Mouse (Mus musculus): ENCODE data around the gene Tecta.

- no peak for TF ChIP-seq CTCF (IDR thresholded peaks at IDR 0.05)
- TF ChIP-seq EP300 (IDR thresholded peaks at IDR 0.05) = no peak
Observed at GRCm38 (mm10) chr9:42311311-42311710, 88.4 kb downstream of the Tecta start.

Measured in lung, postnatal 0 days (tissue).